Mouse (Mus musculus): Measurements from ENCODE around the gene Mtg1. TPM values are rescaled to one million over a fixed set of nuclear protein-coding genes. Genes with fewer than 3 reads are reported as not detected.
A peak's percentile ranks its signal among the peaks of the same experiment; 100 is the strongest.

The Mtg1 gene
- polyA plus RNA-seq, 1 experiment from 2014 or later: 20.7 TPM

GRCm38 (mm10) chr7:140101993-140102860 is 35.1 kb upstream of the Mtg1 start, which contains the start of gene Fuom:
Gene Fuom, minus strand, starts transcription at chr7:140102441.
- WGBS: under 1% methylated on average over 30 of the region's 30 CpGs
- H3K4me1 ChIP-seq (replicated peaks; ENCODE audit: control insufficient read depth, insufficient read depth, low read length): peaks cover 12% of the 10 kb centered on the region
- H3K36me3 ChIP-seq (ENCODE audit: control insufficient read depth, insufficient read depth, low read length): peaks cover 11% of the 10 kb centered on the region; the same call in 1 of the 2 replicates
- no peaks in the 10 kb centered on the region for H3K27me3 ChIP-seq (ENCODE audit: control insufficient read depth, insufficient read depth, low read depth, low read length)
- H3K4me2 ChIP-seq (ENCODE audit: low read depth, low read length): peak within 1 kb of the TSS; percentile 86
- H3K27ac ChIP-seq (ENCODE audit: low read length): no peak within 1 kb of the TSS
- H3K9ac ChIP-seq (ENCODE audit: low read length): peak within 1 kb of the TSS; percentile 69
- peak; percentile 94 for ATAC-seq (ENCODE audit: low read depth)
- peak within 1 kb of the TSS; percentile 55 for H3K4me3 ChIP-seq (ENCODE audit: low read length)
- no peaks in the 10 kb centered on the region for H3K9me3 ChIP-seq (ENCODE audit: control insufficient read depth, low read length)

GRCm38 (mm10) chr7:140104009-140104408 is 33.4 kb upstream of the Mtg1 start:
- WGBS: 65% methylated on average over 4 of the region's 4 CpGs
- H3K9me3 ChIP-seq (ENCODE audit: control insufficient read depth, low read length): no peaks in the 10 kb centered on the region

GRCm38 (mm10) chr7:140111943-140112342 is 25.4 kb upstream of the Mtg1 start:
- no peaks in the 10 kb centered on the region for H3K27me3 ChIP-seq (ENCODE audit: control insufficient read depth, insufficient read depth, low read depth, low read length)
- 63% methylated on average over 3 of the region's 3 CpGs for WGBS
- peaks cover 33% of the 10 kb centered on the region for H3K36me3 ChIP-seq (ENCODE audit: control insufficient read depth, insufficient read depth, low read length)
- no peak overlapping the region for H3K9ac ChIP-seq (ENCODE audit: low read length)
- H3K4me1 ChIP-seq (replicated peaks; ENCODE audit: control insufficient read depth, insufficient read depth, low read length): peaks cover 2% of the 10 kb centered on the region; the same call in 1 of the 2 replicates
- no peak overlapping the region for H3K4me2 ChIP-seq (ENCODE audit: low read depth, low read length)
- no peaks in the 10 kb centered on the region for H3K9me3 ChIP-seq (ENCODE audit: control insufficient read depth, low read length)
- no peak for ATAC-seq (ENCODE audit: low read depth)
- H3K27ac ChIP-seq (ENCODE audit: low read length): no peak overlapping the region
- no peak overlapping the region for H3K4me3 ChIP-seq (ENCODE audit: low read length)

More at GRCm38 (mm10) chr7:140104009-140104408, 33.4 kb upstream of the Mtg1 start:
- no peak for ATAC-seq (ENCODE audit: low read depth)
- Histone ChIP-seq H3K4me3 (ENCODE audit: low read length) (no peak overlapping the region), H3K36me3 (ENCODE audit: control insufficient read depth, insufficient read depth, low read length) (peaks cover 19% of the 10 kb centered on the region), H3K27me3 (ENCODE audit: control insufficient read depth, insufficient read depth, low read depth, low read length) (no peaks in the 10 kb centered on the region), H3K4me2 (ENCODE audit: low read depth, low read length) (no peak overlapping the region), H3K27ac (ENCODE audit: low read length) (no peak overlapping the region), H3K4me1 (replicated peaks; ENCODE audit: control insufficient read depth, insufficient read depth, low read length) (peaks cover 12% of the 10 kb centered on the region), H3K9ac (ENCODE audit: low read length) (no peak overlapping the region)

- Histone ChIP-seq H3K27me3 (ENCODE audit: control insufficient read depth, insufficient read depth, low read depth, low read length) (no peaks in the 10 kb centered on the region), H3K4me2 (ENCODE audit: low read depth, low read length) (peak within 1 kb of the TSS; percentile 97), H3K4me1 (replicated peaks; ENCODE audit: control insufficient read depth, insufficient read depth, low read length) (peaks cover 2% of the 10 kb centered on the region; the same call in 1 of the 2 replicates), H3K9ac (ENCODE audit: low read length) (peak within 1 kb of the TSS; percentile 92), H3K36me3 (ENCODE audit: control insufficient read depth, insufficient read depth, low read length) (peaks cover 12% of the 10 kb centered on the region), H3K27ac (ENCODE audit: low read length) (peak within 1 kb of the TSS; percentile 94), H3K9me3 (ENCODE audit: control insufficient read depth, low read length) (no peaks in the 10 kb centered on the region), H3K4me3 (ENCODE audit: low read length) (peak within 1 kb of the TSS; percentile 88)
- ATAC-seq (ENCODE audit: low read depth): peak; percentile 89
- under 1% methylated on average over 23 of the region's 23 CpGs for WGBS
Measured at GRCm38 (mm10) chr7:140115583-140116328, 21.6 kb upstream of the Mtg1 start, which contains the start of gene Paox. Gene Paox, plus strand, starts transcription at chr7:140115799.

- Histone ChIP-seq H3K4me1 (replicated peaks; ENCODE audit: control insufficient read depth, insufficient read depth, low read length) (peaks cover 2% of the 10 kb centered on the region; the same call in 1 of the 2 replicates), H3K9ac (ENCODE audit: low read length) (peak within 1 kb of the TSS; percentile 92), H3K27ac (ENCODE audit: low read length) (peak within 1 kb of the TSS; percentile 94), H3K9me3 (ENCODE audit: control insufficient read depth, low read length) (no peaks in the 10 kb centered on the region), H3K4me2 (ENCODE audit: low read depth, low read length) (peak within 1 kb of the TSS; percentile 97), H3K27me3 (ENCODE audit: control insufficient read depth, insufficient read depth, low read depth, low read length) (no peaks in the 10 kb centered on the region), H3K36me3 (ENCODE audit: control insufficient read depth, insufficient read depth, low read length) (peaks cover 7% of the 10 kb centered on the region), H3K4me3 (ENCODE audit: low read length) (peak within 1 kb of the TSS; percentile 88)
- WGBS: 3% methylated on average over 28 of the region's 28 CpGs
- ATAC-seq (ENCODE audit: low read depth): peak; percentile 97
Measured at GRCm38 (mm10) chr7:140116329-140117054, 20.9 kb upstream of the Mtg1 start, which contains the start of gene Echs1. Gene Echs1, minus strand, starts transcription at chr7:140116476.

GRCm38 (mm10) chr7:140120484-140120883 is 16.9 kb upstream of the Mtg1 start:
- no peaks in the 10 kb centered on the region for H3K36me3 ChIP-seq (ENCODE audit: control insufficient read depth, insufficient read depth, low read length)
- no peak for ATAC-seq (ENCODE audit: low read depth)
- no peaks in the 10 kb centered on the region for H3K27me3 ChIP-seq (ENCODE audit: control insufficient read depth, insufficient read depth, low read depth, low read length)
- H3K4me3 ChIP-seq (ENCODE audit: low read length): no peak overlapping the region
- WGBS: 88% methylated on average over 2 of the region's 2 CpGs
- no peak overlapping the region for H3K9ac ChIP-seq (ENCODE audit: low read length)
- H3K4me1 ChIP-seq (replicated peaks; ENCODE audit: control insufficient read depth, insufficient read depth, low read length): peaks cover 3% of the 10 kb centered on the region; the same call in 1 of the 2 replicates
- no peak overlapping the region for H3K4me2 ChIP-seq (ENCODE audit: low read depth, low read length)
- no peaks in the 10 kb centered on the region for H3K9me3 ChIP-seq (ENCODE audit: control insufficient read depth, low read length)
- no peak overlapping the region for H3K27ac ChIP-seq (ENCODE audit: low read length)

- H3K27ac ChIP-seq (ENCODE audit: low read length): no peak overlapping the region
- H3K9me3 ChIP-seq (ENCODE audit: control insufficient read depth, low read length): no peaks in the 10 kb centered on the region
- WGBS: 49% methylated on average over 12 of the region's 13 CpGs
- no peak overlapping the region for H3K4me3 ChIP-seq (ENCODE audit: low read length)
- H3K4me1 ChIP-seq (replicated peaks; ENCODE audit: control insufficient read depth, insufficient read depth, low read length): peaks cover 5% of the 10 kb centered on the region; the same call in 1 of the 2 replicates
- H3K4me2 ChIP-seq (ENCODE audit: low read depth, low read length): no peak overlapping the region
- H3K9ac ChIP-seq (ENCODE audit: low read length): no peak overlapping the region
- ATAC-seq (ENCODE audit: low read depth): no peak
- H3K36me3 ChIP-seq (ENCODE audit: control insufficient read depth, insufficient read depth, low read length): no peaks in the 10 kb centered on the region
- H3K27me3 ChIP-seq (ENCODE audit: control insufficient read depth, insufficient read depth, low read depth, low read length): no peaks in the 10 kb centered on the region
Measured at GRCm38 (mm10) chr7:140121338-140121910, 15.9 kb upstream of the Mtg1 start.

GRCm38 (mm10) chr7:140122765-140123164 is 14.6 kb upstream of the Mtg1 start:
- Histone ChIP-seq H3K4me1 (replicated peaks; ENCODE audit: control insufficient read depth, insufficient read depth, low read length) (peaks cover 11% of the 10 kb centered on the region), H3K4me3 (ENCODE audit: low read length) (no peak overlapping the region), H3K4me2 (ENCODE audit: low read depth, low read length) (no peak overlapping the region), H3K36me3 (ENCODE audit: control insufficient read depth, insufficient read depth, low read length) (no peaks in the 10 kb centered on the region), H3K9me3 (ENCODE audit: control insufficient read depth, low read length) (no peaks in the 10 kb centered on the region), H3K9ac (ENCODE audit: low read length) (no peak overlapping the region), H3K27me3 (ENCODE audit: control insufficient read depth, insufficient read depth, low read depth, low read length) (no peaks in the 10 kb centered on the region), H3K27ac (ENCODE audit: low read length) (no peak overlapping the region)
- ATAC-seq (ENCODE audit: low read depth): no peak
- 24% methylated on average over 4 of the region's 4 CpGs for WGBS

All from lung, embryonic 16.5 days (tissue).